Mouse (Mus musculus): ENCODE data around the gene Zdhhc5. TPM values are rescaled to one million over a fixed set of nuclear protein-coding genes. Genes with fewer than 3 reads are reported as not detected.
"Not testable (repeated sequence)": the region's sequence is repeated elsewhere in the genome, so short reads cannot be mapped to it uniquely, and the experiment has no call there.

Gene Zdhhc5
- total RNA-seq, 1 experiment from 2014 or later = 58.1 TPM

DNA sequence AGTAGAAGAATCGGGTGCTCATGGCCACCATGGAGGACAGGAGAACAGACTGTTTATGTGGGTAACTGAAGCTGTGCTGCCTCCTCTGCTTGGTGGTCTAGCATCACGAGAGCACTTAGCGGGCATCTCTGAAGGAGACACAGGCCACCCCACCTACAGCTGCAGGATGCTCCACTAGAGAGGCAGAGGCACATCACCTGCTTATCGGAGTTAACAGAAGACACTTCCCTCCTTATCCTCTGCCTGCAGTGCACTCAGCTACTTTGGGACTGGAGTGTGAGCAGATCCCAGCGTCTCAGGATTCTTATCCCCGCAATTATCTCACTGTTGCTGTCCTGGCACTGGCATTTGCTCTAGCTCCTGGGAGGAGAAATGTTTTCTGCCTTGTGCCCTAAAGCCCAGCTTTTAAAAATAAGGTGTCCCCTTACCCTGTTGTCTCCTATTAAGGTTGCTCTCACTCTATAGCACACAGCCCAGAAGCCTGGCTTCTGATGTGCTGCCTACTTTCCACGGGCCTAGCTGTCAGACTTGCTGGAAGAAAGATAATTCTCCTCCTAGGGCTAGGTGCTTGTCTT lies 20.5 kb upstream of the Zdhhc5 start:
- DNase-seq = no peak

DNA sequence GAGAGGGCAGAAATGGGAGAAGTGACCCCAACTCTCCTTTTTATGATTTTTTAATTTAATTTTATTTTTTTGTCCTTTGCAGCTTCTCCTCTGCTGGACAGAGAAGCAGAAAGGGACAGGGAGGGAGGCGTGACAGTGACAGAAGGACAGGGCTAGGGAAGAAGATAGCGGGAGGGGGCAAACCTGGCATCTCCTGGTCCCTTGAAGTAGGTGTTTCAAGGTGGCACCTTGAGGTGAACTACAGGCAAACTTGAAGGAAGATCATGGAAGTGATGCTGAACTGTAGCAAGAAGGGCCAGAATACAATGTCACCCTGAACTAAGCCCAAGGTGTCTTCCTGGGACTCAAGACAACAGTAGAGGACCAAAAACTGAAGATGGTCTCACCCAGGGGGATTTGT lies 19.9 kb upstream of the Zdhhc5 start:
- no peak for DNase-seq

DNA sequence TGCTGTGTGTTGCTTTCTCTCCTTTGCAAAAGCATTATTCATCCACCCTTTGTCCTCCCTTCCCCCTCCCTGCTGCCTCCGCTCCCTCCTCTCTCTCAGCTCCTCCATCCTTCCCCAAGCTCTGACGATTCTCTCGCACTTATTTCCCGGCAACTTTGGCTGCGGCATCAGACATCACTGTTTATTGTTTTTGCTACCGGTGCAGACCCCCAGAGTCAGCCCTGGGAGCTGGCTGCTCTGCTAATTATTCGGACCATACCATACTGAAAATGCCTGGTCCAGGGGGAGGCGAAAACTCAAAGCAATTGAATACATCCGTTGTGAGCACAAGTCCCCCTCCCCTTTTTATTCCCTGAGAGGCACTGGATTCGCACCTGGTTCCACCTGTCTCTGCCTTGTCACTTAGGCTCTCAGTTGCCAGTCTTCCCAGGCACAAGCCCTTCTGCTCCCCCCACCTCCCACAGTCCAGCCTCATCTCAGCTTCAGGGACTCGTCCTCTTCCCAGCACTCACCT lies 19.4 kb upstream of the Zdhhc5 start:
- peak; percentile 27 for DNase-seq

DNA sequence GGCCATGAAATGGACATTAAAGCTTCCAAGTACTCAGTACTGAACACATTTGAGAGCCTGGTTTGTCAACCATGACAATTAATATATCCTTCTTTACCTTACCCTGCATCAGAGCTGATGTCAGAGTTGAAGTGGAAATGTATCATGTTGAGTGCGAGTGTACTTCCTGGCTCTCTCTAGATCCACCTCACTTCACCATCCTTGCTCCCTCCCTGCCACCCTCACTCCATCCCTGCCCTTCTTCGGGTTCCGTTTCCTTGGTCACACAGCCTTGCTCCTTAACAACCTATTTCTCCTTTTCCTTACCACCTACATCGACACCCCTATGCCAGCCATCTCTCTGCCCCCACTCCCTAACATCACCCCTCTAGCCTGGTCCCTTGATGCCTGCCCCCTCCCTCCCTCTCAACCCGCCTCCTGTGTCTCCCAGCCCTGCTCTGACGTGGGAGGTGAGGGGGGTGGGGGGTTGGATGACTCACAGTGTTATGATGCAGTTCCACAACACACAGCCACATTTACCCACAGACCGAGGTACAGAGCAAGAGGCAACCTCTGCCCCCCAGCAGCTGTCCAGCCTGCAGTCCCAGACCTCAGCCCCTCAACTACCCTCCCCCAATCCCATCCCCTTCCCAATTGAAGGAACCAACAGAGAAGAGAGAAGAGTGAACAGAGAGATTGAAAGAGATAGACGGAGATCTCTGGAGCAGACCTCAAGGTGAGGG lies 18.8 kb upstream of the Zdhhc5 start, which contains the start of gene Ypel4:
Ypel4 (plus strand) TSS at position 480 of the 722 bp plus-strand sequence.
- peak; percentile 81 for DNase-seq

DNA sequence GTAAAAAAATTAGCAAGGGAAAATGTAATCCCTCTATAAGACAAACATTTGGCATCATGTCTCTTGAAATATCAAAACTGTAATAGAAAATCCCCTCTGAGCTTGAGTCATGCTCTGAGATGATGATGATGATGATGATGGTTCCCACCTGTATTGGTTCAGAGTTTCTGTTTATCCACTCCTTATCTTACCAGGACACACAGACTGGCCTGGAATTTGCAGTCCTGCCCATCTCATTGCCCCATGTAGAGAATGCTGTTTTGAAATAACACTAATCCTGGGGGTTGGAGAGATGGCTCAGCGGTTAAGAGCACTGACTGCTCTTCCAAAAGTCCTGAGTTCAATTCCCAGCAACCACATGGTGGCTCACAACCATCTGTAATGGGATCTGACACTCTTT lies 17.4 kb upstream of the Zdhhc5 start:
- DNase-seq = no peak

DNA sequence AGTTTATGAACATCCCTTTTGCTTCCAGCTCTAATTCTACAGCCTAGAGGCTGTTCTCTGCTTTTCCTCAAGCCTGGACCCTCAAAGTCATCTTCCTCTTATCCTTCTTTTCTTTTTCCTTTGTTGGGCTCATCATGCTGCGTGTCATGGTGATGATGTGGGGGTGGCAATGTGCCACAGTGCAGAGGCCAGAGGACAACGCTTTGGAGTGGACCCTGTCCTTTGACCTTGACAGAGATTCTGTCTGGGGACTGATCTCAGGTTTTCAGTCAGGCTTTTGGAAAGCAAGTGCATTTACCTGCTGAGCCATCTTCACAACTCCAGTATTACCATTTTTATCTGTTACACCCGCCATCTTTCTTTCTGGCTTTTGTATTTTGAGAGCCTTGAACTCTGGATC lies 16.2 kb upstream of the Zdhhc5 start:
- DNase-seq = no peak

DNA sequence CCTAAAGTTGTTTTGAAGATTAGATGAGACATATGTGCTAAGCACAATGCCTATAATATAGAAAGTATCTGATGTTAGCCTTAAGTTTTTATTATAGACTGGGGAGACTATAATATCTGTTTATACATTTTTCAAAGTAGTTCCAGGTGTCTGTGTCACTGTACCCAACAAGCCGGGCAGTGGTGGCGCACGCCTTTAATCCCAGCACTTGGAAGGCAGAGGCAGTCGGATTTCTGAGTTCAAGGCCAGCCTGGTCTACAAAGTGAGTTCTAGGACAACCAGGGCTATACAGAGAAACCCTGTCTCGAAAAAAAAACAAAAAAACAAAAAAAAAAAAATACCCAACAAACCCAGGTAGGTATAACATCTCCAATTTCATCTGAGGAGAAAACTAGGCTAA lies 13.2 kb upstream of the Zdhhc5 start:
- DNase-seq = not testable (repeated sequence)

DNA sequence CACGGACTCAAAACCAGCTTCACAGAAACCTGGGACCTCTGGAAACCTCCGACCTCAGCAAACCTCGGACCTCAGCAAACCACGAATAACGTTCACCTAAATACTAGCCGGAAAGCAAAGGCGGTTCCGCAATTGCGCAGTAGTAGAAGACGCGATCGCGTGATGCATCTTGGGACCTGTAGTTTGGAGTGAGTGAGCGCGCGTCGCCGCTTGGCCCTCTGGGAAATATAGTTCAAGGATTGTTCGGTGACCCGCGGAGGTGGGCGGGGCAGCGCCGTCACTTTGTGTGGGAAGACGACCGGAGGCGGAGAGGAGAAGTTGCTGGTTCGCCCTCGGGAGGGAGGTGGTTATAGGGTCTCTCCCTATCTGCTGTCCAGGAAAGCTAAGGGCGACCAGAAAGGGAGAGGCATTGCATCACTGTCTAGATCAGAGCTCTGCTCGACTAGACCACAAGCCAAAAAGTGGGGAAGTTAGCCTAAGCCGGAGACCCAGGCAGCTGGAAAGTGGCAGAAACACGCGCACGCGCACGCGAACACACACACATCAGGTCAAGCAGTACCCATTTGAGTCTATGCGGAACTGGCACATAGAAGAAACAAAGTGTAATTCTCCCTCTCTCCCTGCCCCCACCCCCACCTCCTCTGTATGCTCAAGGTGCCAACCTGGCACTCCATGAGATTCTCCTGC lies 12.3 kb upstream of the Zdhhc5 start, which contains the start of gene Clp1:
Clp1 (minus strand) TSS at position 179 of the 687 bp plus-strand sequence.
- DNase-seq = peak; percentile 97

DNA sequence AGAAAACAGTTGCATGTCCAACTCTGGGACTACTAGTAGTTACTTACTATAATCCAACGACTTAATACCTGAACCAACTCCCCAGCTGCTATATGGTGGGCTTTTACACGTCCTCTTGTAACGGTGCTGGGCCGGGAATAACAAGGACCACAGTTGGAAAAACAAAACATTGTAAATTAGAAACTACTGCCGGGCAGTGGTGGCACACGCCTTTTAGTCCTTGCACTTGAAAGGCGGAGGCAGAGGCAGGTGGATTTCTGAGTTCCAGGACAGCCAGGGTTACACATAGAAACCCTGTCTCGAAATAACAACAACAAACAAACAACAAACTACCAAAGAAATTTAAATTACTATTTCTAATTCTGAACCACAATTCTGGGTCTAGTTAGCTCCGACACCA lies 11.7 kb upstream of the Zdhhc5 start:
- no peak for DNase-seq

DNA sequence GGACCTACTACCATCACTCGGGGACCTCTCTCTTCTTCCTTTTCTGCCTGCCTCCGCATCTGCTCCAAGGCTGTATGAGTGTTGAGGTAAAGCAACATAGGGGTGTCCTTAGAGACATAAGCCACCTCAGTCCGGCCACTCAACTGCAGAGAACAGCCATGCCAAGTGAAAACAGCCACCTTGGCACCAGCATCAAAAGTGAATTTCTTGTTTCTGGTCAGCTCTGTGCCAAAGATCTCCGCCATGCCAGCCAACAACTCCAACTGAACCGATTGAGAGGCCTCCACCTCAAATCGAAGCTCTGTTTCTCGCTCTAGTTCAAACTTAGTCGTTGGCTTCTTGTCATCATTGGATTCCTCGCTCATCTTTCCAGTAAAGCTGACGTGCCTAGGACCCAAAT lies 10.8 kb upstream of the Zdhhc5 start:
- DNase-seq = no peak

DNA sequence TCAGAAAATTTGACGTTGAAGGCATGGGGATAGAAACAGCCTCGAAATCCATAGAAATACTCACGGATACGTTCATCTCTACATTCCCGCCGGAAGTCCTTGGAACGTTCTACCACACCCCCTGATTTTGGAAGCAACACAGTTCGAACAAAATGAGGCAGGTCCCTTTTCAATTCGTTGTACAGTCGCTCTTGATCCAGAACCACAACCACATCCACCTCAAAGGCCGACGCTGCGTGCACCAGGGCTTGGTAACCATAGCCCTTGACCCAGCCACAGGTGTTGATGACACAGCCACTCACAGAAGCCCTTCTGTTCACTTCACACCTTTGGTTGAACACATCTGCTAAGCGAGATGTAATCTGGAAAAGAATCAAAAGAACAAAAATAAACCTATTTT lies 8.9 kb upstream of the Zdhhc5 start:
- DNase-seq = no peak

DNA sequence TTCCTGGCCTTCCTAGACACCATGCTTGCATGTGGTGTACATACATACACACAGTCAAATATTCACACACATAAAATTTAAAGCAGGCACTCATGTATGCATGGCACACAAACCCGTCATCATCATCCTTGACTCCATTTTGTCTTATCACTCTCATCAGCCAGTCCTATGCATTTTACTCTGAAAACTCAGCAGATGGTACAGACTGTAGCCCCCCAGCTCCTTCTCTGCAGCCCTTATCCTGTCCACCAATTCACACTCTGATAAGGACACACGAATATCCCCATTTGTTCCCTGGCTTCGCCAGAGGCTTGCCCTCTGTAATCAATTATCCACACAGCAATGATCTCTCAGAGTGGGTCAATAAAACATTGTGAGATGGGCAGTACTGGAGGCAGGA lies 6.2 kb upstream of the Zdhhc5 start:
- DNase-seq = no peak

DNA sequence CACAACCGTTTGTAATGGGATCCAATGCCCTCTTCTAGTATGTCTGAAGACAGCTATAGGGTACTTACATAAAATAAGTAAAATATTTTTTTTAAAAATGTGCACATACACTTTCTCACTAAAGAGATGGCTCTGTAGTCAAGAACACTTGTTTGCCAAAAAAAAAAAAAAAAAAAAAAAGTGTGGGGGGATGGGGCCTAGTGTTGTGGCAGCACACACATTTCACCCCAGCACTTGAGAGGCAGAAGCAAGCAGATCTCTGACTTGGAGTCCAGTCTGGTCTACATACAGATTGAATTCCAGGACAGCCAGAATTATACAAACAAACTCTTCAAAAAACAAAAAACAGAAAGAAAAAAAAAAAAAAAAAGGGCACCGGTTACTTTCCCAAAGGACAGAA lies 5.7 kb upstream of the Zdhhc5 start:
- no peak for DNase-seq

DNA sequence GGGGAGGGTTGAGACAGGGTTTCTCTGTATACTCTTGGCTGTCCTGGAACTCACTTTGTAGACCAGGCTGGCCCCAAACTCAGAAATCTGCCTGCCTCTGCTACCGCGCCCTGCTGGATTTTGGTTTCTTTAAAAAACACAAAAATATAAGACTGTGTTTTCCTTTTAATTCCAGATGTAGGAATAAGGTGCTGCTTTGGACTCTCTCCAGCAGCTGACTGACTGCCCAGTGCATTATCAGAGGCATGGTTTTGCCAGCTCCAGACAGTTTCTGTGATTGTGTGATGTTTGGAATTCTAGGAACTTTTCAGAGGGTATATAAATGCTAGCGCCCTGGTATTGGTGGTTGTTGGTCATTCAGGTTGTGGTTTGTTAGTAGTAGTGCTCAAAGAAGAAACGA lies 2.4 kb upstream of the Zdhhc5 start:
- DNase-seq = no peak

DNA sequence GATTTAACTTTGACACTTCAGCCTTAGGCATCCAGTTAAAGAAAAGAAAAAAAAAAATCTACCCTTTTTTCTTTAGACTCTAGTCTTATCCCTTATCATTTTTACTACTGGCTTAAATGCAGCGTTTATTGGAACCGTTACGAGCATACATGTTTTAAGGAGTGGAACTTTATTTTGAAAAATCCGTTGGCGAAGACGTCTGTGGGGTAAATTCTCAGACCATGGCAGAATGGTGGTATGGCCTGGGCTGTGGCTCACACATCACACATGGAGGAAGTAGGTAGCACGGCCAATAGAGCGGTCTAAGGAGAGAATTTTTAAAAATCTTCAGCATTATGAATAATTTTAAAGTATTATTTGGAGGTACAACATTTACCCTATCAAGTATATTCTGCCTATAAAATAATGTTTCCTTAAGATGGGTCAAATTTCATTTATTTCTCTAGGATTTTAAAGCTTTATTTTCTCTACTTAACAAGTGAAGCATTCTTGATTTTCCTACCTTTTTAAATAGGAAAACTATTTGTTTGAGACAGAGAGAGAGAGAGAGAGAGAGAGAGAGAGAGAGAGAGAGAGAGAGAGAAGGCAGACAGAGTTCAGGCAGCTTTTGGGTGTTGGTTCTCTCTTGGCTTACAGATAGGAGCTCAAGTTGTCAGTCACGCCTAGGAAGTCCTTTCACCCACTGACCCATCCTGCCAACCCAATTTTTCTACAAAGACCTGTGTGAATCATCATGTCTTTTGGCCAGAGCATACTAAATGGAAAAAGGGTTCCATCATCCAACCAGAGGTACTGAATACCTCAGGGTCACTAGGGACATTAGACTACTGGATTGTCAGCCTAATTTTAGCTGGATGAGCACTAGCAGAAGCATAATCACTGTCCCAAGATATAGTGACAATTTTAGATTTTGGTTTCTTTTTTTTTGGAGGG lies 1.7 kb upstream of the Zdhhc5 start:
- DNase-seq = peak; percentile 17

DNA sequence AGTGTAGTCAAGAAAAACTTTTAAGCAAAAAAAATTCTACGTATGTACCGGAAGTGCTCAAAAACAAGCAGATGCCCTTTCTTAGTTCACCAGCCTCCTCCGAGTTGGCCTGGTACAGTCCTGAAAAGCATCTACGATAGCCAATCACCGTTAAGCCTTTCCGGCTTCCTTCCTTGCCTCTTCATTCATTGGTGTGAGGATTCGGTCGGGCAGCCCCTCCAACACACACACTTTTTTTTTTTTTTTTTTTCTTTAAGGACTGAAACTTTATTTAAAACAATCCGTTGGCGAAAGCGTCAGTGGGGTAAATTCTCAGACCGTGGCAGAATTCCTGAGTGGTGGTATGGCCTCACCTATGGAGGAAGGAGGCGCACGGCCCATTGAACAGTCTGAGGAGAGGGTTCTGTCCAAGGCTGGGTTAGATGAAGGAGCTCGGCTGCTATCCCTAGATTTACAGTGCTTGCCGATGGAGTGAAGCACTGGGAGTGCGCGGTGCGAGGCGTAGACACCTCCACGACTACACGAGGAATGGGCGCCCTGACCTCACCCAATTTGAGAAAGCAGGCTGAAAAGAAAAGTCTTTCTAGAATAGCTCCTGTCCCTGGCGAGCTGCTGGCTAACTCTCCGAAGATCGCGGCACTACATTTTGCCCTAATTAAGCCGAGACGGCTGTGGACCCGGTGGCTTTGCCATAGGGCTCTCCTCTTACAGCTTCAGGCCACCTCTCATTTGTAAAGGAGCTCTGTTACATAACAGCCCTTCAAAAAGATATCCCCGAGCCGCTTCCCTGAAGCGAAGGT lies 782 bp upstream of the Zdhhc5 start:
- peak; percentile 89 for DNase-seq

DNA sequence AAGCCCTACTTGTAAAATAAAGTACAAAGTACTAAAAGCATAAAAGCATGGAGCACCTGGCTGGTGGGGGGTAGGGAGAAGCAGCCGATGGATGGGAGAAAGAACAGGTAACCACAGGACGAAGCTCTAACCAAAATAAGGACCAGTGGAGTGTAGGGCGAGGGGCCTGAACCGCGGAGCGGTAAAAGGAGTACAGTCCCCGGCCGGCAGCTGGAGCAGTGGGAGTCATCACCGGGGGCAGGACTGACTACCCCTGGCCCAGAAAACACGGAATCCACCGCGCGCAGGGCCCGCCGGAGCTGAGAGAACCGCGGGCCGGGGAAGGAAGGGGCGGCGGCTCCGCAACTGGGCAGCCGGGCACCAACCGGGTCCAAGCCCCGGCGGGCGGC lies 564 bp downstream of the Zdhhc5 start:
- no peak for DNase-seq

DNA sequence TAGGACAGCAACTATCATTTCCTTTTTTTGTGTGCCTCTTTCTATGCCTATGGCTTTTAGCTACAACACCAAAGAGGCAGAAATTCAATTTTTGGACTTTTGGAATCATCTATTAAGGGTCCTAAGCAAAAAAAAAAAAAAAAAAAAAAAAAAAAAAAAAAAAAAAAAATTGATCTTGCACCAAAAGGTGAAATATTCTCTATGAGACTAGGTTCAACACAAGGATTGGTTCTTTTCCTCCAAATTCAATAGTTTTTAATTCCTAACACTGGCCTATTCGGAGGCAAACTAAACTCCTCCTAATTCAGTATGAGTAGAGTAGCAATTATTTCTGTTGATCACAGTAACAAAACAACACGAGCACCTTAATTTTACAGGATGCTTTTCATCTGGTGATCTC lies 3.1 kb downstream of the Zdhhc5 start:
- DNase-seq = no peak

DNA sequence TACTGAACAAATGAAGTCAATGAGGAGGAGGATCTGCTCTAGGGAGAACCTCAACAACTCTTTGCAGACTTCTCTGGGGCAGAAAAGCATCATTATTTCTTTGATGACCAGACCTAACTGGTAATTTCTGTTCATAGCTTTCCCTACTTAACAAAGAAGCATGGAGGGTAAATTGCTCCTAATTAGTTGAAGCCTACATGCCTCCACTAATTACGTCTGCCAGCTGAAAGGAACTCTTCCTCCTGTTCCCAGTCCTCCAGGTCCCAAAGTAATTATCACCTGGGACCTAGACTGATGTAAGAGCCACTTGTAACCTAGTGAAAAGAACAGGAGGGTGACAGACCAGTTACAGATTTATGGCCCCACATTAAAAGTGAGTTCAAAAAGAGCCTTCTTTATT lies 7.5 kb downstream of the Zdhhc5 start:
- DNase-seq = no peak

DNA sequence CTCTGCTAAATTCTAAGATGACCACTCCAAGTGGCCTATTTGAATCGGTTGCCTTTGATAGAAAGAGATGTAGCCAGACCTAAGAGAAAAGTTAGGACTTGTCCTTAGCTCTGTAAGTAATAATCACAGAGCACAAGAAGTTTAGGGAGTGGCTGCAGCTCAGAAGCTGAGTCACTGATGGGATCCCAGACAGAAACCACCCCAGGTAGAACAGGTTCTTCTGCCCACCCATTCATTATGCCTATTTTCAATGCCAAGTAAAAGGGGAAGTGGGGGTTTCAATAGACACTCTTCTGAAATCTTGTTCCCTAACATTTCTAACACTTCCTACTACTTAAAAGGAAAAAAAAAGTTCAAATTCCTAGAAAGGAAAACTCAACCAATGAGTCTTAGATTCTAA lies 9.7 kb downstream of the Zdhhc5 start:
- DNase-seq = no peak

DNA sequence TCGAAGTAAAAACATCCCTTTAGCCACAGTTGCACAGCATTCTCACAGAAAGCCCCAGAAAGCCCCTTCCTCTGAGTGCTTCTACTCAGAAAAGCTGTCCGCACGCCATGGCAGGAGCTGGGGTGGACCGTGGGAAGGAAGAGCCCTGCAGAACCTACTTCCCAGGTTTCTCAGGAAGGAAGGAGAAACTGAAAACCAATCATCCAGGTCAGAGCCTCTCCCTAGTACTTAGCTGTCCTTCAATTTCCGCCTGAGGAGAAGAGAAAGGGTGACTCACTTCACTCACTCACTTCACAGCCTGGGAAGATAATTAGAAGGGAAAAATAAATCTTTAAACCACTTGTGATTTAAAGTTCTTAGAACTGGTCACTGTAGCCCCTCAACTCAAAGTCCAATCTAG lies 10.7 kb downstream of the Zdhhc5 start:
- no peak for DNase-seq

All from adrenal gland, postnatal 14 days (tissue).